Mouse (Mus musculus) midbrain, embryonic 15.5 days (tissue): ENCODE measurements around the gene Gm10718. TPM values are rescaled to one million over a fixed set of nuclear protein-coding genes. Genes with fewer than 3 reads are reported as not detected.
"Not testable (repeated sequence)": the region's sequence is repeated elsewhere in the genome, so short reads cannot be mapped to it uniquely, and the experiment has no call there.

Experiments
- ATAC-seq: fragments of 200-750 bp; cut with Nextera tagmentation; replicated peaks from 2 replicates; pipeline ENCODE4 v1.8.0; 2017; ENCODE audit warnings: moderate TSS enrichment
- H3K27ac ChIP-seq: fragments of 300-500 bp; sonication (generic); 2 replicates; pipeline ENCODE4 v1.5.1; 2015; ENCODE audit warnings: mild to moderate bottlenecking, inconsistent platforms
- H3K27me3 ChIP-seq: fragments of 300-500 bp; sonication (generic); replicated peaks from 2 replicates; pipeline ENCODE4 v1.6.1; 2015; ENCODE audit warnings: inconsistent platforms
- H3K36me3 ChIP-seq: fragments of 300-500 bp; sonication (generic); replicated peaks from 2 replicates; pipeline ENCODE4 v1.6.1; 2015; ENCODE audit warnings: inconsistent platforms
- H3K4me1 ChIP-seq: fragments of 300-500 bp; sonication (generic); 2 replicates; pipeline ENCODE4 v1.6.1; 2015; ENCODE audit warnings: inconsistent platforms
- H3K4me2 ChIP-seq: fragments of 300-500 bp; sonication (generic); 2 replicates; pipeline ENCODE4 v1.6.1; 2015; ENCODE audit warnings: inconsistent platforms, mild to moderate bottlenecking, moderate library complexity
- H3K4me3 ChIP-seq: fragments of 300-500 bp; sonication (generic); 2 replicates; pipeline ENCODE4 v1.5.1; 2015; ENCODE audit warnings: mild to moderate bottlenecking, inconsistent platforms
- H3K9ac ChIP-seq: fragments of 300-500 bp; sonication (generic); 2 replicates; pipeline ENCODE4 v1.6.1; 2015; ENCODE audit warnings: mild to moderate bottlenecking, inconsistent platforms
- H3K9me3 ChIP-seq: fragments of 300-500 bp; sonication (generic); 2 replicates; pipeline ENCODE4 v1.6.1; 2016; ENCODE audit warnings: inconsistent platforms
- WGBS: fragments of 180-500 bp; shearing (Covaris S2); methylation state at CpG from one replicate; pipeline ENCODE4 v1.1.7; 2015; ENCODE audit warnings: mixed read lengths; 5-methylcytosine and 5-hydroxymethylcytosine counted together
- polyA plus RNA-seq: library from polyadenylated mRNA; unstranded; fragments of >200 nt; fragmentation: Nextera tagmentation; extraction: Ambion mirVana; gene quantifications from 2 replicates; pipeline ENCODE4 v1.2.1, GENCODE M21; 2015

Gene Gm10718
- polyA plus RNA-seq, 1 experiment from 2014 or later, result 0.49 TPM

DNA sequence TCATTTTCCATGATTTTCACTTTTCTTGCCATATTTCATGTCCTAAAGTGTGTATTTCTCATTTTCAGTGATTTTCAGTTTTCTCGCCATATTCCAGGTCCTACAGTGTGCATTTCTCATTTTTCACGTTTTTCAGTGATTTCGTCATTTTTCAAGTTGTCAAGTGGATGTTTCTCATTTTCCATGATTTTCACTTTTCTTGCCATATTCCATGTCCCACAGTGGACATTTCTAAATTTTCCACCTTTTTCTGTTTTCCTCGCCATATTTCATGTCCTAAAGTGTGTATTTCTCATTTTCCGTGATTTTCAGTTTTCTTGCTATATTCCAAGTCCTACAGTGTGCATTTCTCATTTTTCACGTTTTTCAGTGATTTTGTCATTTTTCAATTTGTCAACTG is 7.5 kb upstream of the Gm10718 start:
- H3K4me2 ChIP-seq, ATAC-seq, H3K27me3 ChIP-seq, H3K9ac ChIP-seq, H3K4me3 ChIP-seq, H3K27ac ChIP-seq, H3K36me3 ChIP-seq, H3K9me3 ChIP-seq, H3K4me1 ChIP-seq: not testable (repeated sequence)
- WGBS, result 73% methylated on average over 6 of the region's 6 CpGs

DNA sequence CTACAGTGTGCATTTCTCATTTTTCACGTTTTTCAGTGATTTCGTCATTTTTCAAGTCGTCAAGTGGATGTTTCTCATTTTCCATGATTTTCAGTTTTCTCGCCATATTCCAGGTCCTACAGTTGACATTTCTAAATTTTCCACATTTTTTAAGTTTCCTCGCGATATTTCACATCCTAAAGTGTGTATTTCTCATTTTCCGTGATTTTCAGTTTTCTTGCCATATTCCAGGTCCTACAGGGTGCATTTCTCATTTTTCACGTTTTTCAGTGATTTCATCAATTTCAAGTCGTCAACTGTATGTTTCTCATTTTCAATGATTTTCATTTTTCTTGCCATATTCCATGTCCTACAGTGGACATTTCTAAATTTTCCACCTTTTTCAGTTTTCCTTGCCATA is 6.2 kb upstream of the Gm10718 start, which contains the start of gene Gm10719:
TSS of gene Gm10719 (plus strand) at position 301 of the 400 bp plus-strand sequence.
- not testable (repeated sequence) for H3K27ac ChIP-seq, H3K4me2 ChIP-seq, H3K9me3 ChIP-seq, ATAC-seq, H3K27me3 ChIP-seq, H3K4me1 ChIP-seq, H3K36me3 ChIP-seq, H3K9ac ChIP-seq, H3K4me3 ChIP-seq
- 44% methylated on average over 2 of the region's 9 CpGs for WGBS

DNA sequence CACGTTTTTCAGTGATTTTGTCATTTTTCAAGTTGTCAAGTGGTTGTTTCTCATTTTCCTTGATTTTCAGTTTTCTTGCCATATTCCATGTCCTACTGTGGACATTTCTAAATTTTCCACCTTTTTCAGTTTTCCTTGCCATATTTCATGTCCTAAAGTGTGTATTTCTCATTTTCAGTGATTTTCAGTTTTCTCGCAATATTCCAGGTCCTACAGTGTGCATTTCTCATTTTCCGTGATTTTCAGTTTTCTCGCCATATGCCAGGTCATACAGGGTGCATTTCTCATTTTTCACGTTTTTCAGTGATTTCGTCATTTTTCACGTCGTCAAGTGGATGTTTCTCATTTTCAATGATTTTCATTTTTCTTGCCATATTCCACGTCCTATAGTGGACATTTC is 4.4 kb upstream of the Gm10718 start:
- 63% methylated on average over 9 of the region's 9 CpGs for WGBS

DNA sequence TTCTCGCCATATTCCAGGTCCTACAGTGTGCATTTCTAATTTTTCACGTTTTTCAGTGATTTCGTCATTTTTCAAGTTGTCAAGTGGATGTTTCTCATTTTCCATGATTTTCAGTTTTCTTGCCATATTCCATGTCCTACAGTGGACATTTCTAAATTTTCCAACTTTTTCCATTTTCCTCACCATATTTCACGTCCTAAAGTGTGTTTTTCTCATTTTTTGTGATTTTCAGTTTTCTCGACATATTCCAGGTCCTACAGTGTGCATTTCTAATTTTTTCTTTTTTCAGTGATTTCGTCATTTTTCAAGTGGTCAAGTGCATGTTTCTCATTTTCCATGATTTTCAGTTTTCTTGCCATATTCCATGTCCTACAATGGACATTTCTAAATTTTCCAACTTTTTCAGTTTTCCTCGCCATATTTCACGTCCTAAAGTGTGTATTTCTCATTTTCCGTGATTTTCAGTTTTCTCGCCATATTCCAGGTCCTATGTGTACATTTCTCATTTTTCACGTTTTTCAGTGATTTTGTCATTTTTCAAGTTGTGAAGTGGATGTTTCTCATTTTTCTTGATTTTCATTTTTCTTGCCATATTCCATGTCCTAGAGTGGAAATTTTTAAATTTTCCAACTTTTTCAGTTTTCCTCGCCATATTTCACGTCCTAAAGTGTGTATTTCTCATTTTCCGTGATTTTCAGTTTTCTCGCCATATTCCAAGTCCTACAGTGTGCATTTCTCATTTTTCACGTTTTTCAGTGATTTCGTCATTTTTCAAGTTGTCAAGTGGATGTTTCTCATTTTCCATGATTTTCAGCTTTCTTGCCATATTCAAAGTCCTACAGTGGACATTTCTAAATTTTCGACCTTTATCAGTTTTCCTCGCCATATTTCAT is 3.3 kb upstream of the Gm10718 start:
- 76% methylated on average over 17 of the region's 19 CpGs for WGBS
- not testable (repeated sequence) for H3K4me1 ChIP-seq, H3K36me3 ChIP-seq, H3K27ac ChIP-seq, H3K9me3 ChIP-seq, H3K27me3 ChIP-seq, H3K4me2 ChIP-seq, H3K9ac ChIP-seq, H3K4me3 ChIP-seq
- ATAC-seq, result 0 out of 2 replicates have a peak, but pooled peaks have one; percentile 69

More for the DNA sequence above, 4.4 kb upstream of the Gm10718 start:
- H3K27ac ChIP-seq, H3K4me3 ChIP-seq, H3K27me3 ChIP-seq, H3K36me3 ChIP-seq, H3K9me3 ChIP-seq, H3K9ac ChIP-seq, H3K4me2 ChIP-seq, ATAC-seq, H3K4me1 ChIP-seq: not testable (repeated sequence)

DNA sequence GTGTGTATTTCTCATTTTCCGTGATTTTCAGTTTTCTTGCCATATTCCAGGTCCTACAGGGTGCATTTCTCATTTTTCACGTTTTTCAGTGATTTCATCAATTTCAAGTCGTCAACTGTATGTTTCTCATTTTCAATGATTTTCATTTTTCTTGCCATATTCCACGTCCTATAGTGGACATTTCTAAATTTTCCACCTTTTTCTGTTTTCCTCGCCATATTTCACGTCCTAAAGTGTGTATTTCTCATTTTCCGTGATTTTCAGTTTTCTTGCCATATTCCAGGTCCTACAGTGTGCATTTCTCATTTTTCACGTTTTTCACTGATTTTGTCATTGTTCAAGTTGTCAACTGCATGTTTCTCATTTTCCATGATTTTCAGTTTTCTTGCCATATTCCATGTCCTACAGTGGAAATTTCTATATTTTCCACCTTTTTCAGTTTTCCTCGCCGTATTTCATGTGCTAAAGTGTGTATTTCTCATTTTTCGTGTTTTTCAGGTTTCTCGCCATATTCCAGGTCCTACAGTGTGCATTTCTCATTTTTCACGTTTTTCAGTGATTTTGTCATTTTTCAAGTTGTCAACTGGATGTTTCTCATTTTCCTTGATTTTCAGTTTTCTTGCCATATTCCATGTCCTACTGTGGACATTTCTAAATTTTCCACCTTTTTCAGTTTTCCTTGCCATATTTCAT is 885 bp upstream of the Gm10718 start:
- not testable (repeated sequence) for ATAC-seq, H3K4me2 ChIP-seq, H3K4me1 ChIP-seq, H3K9ac ChIP-seq, H3K27ac ChIP-seq, H3K36me3 ChIP-seq, H3K4me3 ChIP-seq, H3K9me3 ChIP-seq, H3K27me3 ChIP-seq
- whole genome bisulfite sequencing, result 74% methylated on average over 11 of the region's 13 CpGs

DNA sequence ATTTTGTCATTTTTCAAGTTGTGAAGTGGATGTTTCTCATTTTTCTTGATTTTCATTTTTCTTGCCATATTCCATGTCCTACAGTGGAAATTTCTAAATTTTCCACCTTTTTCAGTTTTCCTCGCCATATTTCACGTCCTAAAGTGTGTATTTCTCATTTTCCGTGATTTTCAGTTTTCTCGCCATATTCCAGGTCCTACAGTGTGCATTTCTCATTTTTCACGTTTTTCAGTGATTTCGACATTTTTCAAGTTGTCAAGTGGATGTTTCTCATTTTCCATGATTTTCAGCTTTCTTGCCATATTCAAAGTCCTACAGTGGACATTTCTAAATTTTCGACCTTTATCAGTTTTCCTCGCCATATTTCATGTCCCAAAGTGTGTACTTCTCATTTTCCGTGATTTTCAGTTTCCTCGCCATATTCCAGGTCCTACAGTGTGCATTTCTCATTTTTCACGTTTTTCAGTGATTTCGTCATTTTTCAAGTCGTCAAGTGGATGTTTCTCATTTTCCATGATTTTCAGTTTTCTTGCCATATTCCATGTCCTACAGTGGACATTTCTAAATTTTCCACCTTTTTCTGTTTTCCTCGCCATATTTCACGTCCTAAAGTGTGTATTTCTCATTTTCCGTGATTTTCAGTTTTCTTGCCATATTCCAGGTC is 770 bp downstream of the Gm10718 start:
- not testable (repeated sequence) for H3K27ac ChIP-seq, H3K27me3 ChIP-seq, H3K4me2 ChIP-seq, H3K9me3 ChIP-seq, H3K36me3 ChIP-seq, H3K4me1 ChIP-seq, H3K4me3 ChIP-seq, H3K9ac ChIP-seq, ATAC-seq
- 76% methylated on average over 16 of the region's 16 CpGs for WGBS

DNA sequence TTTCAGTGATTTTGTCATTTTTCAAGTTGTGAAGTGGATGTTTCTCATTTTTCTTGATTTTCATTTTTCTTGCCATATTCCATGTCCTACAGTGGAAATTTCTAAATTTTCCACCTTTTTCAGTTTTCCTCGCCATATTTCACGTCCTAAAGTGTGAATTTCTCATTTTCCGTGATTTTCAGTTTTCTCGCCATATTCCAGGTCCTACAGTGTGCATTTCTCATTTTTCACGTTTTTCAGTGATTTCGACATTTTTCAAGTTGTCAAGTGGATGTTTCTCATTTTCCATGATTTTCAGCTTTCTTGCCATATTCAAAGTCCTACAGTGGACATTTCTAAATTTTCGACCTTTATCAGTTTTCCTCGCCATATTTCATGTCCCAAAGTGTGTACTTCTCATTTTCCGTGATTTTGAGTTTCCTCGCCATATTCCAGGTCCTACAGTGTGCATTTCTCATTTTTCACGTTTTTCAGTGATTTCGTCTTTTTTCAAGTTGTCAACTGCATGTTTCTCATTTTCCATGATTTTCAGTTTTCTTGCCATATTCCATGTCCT is 1.6 kb downstream of the Gm10718 start, which contains the start of gene Gm10717:
TSS of gene Gm10717 (plus strand) at position 506 of the 556 bp plus-strand sequence.
- H3K27ac ChIP-seq, H3K36me3 ChIP-seq, H3K9ac ChIP-seq, H3K9me3 ChIP-seq, H3K4me3 ChIP-seq, H3K4me2 ChIP-seq, H3K27me3 ChIP-seq, H3K4me1 ChIP-seq, ATAC-seq: not testable (repeated sequence)
- WGBS, result 71% methylated on average over 12 of the region's 12 CpGs

DNA sequence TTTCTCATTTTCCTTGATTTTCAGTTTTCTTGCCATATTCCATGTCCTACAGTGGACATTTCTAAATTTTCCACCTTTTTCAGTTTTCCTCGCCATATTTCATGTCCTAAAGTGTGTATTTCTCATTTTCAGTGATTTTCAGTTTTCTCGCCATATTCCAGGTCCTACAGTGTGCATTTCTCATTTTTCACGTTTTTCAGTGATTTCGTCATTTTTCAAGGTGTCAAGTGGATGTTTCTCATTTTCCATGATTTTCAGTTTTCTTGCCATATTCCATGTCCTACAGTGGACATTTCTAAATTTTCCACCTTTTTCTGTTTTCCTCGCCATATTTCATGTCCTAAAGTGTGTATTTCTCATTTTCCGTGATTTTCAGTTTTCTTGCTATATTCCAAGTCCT is 2.3 kb downstream of the Gm10718 start:
- 76% methylated on average over 6 of the region's 6 CpGs for WGBS
- ATAC-seq, H3K9me3 ChIP-seq: not testable (repeated sequence)

DNA sequence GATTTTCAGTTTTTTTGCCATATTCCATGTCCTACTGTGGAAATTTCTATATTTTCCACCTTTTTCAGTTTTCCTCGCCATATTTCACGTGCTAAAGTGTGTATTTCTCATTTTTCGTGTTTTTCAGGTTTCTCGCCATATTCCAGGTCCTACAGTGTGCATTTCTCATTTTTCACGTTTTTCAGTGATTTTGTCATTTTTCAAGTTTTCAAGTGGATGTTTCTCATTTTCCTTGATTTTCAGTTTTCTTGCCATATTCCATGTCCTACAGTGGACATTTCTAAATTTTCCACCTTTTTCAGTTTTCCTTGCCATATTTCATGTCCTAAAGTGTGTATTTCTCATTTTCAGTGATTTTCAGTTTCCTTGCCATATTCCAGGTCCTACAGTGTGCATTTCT is 2.8 kb downstream of the Gm10718 start:
- H3K9ac ChIP-seq, result not testable (repeated sequence)
- 76% methylated on average over 5 of the region's 5 CpGs for WGBS

More for the DNA sequence above, 2.3 kb downstream of the Gm10718 start:
- not testable (repeated sequence) for H3K9ac ChIP-seq, H3K4me3 ChIP-seq, H3K36me3 ChIP-seq, H3K4me1 ChIP-seq, H3K4me2 ChIP-seq, H3K27me3 ChIP-seq, H3K27ac ChIP-seq

DNA sequence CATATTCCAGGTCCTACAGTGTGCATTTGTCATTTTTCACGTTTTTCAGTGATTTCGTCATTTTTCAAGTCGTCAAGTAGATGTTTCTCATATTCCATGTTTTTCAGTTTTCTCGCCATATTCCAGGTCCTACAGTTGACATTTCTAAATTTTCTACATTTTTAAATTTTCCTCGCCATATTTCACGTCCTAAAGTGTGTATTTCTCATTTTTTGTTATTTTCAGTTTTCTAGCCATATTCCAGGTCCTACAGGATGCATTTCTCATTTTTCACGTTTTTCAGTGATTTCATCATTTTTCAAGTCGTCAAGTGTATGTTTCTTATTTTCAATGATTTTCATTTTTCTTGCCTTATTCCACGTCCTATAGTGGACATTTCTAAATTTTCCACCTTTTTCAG is 3.4 kb downstream of the Gm10718 start:
- H3K27me3 ChIP-seq, H3K4me3 ChIP-seq, H3K4me1 ChIP-seq, H3K4me2 ChIP-seq, H3K27ac ChIP-seq, ATAC-seq, H3K9me3 ChIP-seq, H3K9ac ChIP-seq, H3K36me3 ChIP-seq: not testable (repeated sequence)
- WGBS, result 65% methylated on average over 9 of the region's 9 CpGs

More for the DNA sequence above, 2.8 kb downstream of the Gm10718 start:
- H3K4me3 ChIP-seq, H3K4me2 ChIP-seq, H3K4me1 ChIP-seq, H3K36me3 ChIP-seq, H3K9me3 ChIP-seq, H3K27ac ChIP-seq, ATAC-seq, H3K27me3 ChIP-seq: not testable (repeated sequence)

DNA sequence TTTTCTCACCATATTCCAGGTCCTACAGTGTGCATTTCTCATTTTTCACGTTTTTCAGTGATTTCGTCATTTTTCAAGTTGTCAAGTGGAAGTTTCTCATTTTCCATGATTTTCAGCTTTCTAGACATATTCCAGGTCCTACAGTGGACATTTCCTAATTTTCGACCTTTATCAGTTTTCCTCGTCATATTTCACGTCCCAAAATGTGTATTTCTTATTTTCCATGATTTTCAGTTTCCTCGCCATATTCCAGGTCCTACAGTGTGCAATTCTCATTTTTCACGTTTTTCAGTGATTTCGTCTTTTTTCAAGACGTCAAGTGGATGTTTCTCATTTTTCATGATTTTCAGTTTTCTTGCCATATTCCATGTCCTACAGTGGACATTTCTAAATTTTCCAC is 3.9 kb downstream of the Gm10718 start:
- H3K27me3 ChIP-seq, ATAC-seq, H3K9ac ChIP-seq, H3K9me3 ChIP-seq, H3K27ac ChIP-seq, H3K4me1 ChIP-seq, H3K36me3 ChIP-seq, H3K4me2 ChIP-seq, H3K4me3 ChIP-seq: not testable (repeated sequence)
- 67% methylated on average over 9 of the region's 9 CpGs for WGBS
